Mouse (Mus musculus): ENCODE measurements around the gene Sec31a. TPM values are rescaled to one million over a fixed set of nuclear protein-coding genes. Genes with fewer than 3 reads are reported as not detected.

The Sec31a gene
- polyA plus RNA-seq, 1 experiment from 2014 or later, result 92.2 TPM

- WGBS, result 65% methylated on average over 10 of the region's 10 CpGs
- Histone ChIP-seq H3K4me2 (no peak overlapping the region), H3K27me3 (ENCODE audit: control insufficient read depth, insufficient read depth, low read length) (no peaks in the 10 kb centered on the region), H3K9ac (ENCODE audit: low read length) (no peak overlapping the region), H3K27ac (ENCODE audit: low read depth, low read length) (no peak overlapping the region), H3K9me3 (ENCODE audit: control insufficient read depth, low read length) (no peaks in the 10 kb centered on the region), H3K4me3 (ENCODE audit: low read depth, low read length) (no peak overlapping the region), H3K36me3 (ENCODE audit: control insufficient read depth, insufficient read depth, low read length) (no peaks in the 10 kb centered on the region), H3K4me1 (ENCODE audit: control insufficient read depth, insufficient read depth, low read length) (peaks cover 4% of the 10 kb centered on the region; the same call in 1 of the 2 replicates)
- ATAC-seq (ENCODE audit: low FRiP score) (peak; percentile 73), DNase-seq (ENCODE audit: low spot score, missing footprints) (no peak)
Observed at GRCm38 (mm10) chr5:100349287-100350215, 66.5 kb downstream of the Sec31a start.

- Histone ChIP-seq H3K9ac (ENCODE audit: low read length) (no peak overlapping the region), H3K4me2 (no peak overlapping the region), H3K27me3 (ENCODE audit: control insufficient read depth, insufficient read depth, low read length) (no peaks in the 10 kb centered on the region), H3K9me3 (ENCODE audit: control insufficient read depth, low read length) (no peaks in the 10 kb centered on the region), H3K27ac (ENCODE audit: low read depth, low read length) (no peak overlapping the region), H3K4me3 (ENCODE audit: low read depth, low read length) (no peak overlapping the region), H3K36me3 (ENCODE audit: control insufficient read depth, insufficient read depth, low read length) (no peaks in the 10 kb centered on the region), H3K4me1 (ENCODE audit: control insufficient read depth, insufficient read depth, low read length) (peaks cover 4% of the 10 kb centered on the region; the same call in 1 of the 2 replicates)
- 85% methylated on average over 1 of the region's 1 CpGs for WGBS
- DNase-seq (ENCODE audit: low spot score, missing footprints) (no peak), ATAC-seq (ENCODE audit: low FRiP score) (no peak)
Observed at GRCm38 (mm10) chr5:100345118-100345517, 70.9 kb downstream of the Sec31a start.

GRCm38 (mm10) chr5:100343087-100343486 is 72.9 kb downstream of the Sec31a start:
- Histone ChIP-seq H3K36me3 (ENCODE audit: control insufficient read depth, insufficient read depth, low read length) (no peaks in the 10 kb centered on the region), H3K9ac (ENCODE audit: low read length) (no peak overlapping the region), H3K4me1 (ENCODE audit: control insufficient read depth, insufficient read depth, low read length) (no peaks in the 10 kb centered on the region), H3K27me3 (ENCODE audit: control insufficient read depth, insufficient read depth, low read length) (no peaks in the 10 kb centered on the region), H3K4me3 (ENCODE audit: low read depth, low read length) (no peak overlapping the region), H3K9me3 (ENCODE audit: control insufficient read depth, low read length) (no peaks in the 10 kb centered on the region), H3K27ac (ENCODE audit: low read depth, low read length) (no peak overlapping the region), H3K4me2 (no peak overlapping the region)
- DNase-seq (ENCODE audit: low spot score, missing footprints) (no peak), ATAC-seq (ENCODE audit: low FRiP score) (no peak)
- 31% methylated on average over 6 of the region's 6 CpGs for WGBS

GRCm38 (mm10) chr5:100342422-100342821 is 73.6 kb downstream of the Sec31a start:
- Histone ChIP-seq H3K27ac (ENCODE audit: low read depth, low read length) (no peak overlapping the region), H3K9ac (ENCODE audit: low read length) (no peak overlapping the region), H3K4me3 (ENCODE audit: low read depth, low read length) (no peak overlapping the region), H3K9me3 (ENCODE audit: control insufficient read depth, low read length) (no peaks in the 10 kb centered on the region), H3K4me2 (no peak overlapping the region), H3K36me3 (ENCODE audit: control insufficient read depth, insufficient read depth, low read length) (no peaks in the 10 kb centered on the region), H3K4me1 (ENCODE audit: control insufficient read depth, insufficient read depth, low read length) (no peaks in the 10 kb centered on the region), H3K27me3 (ENCODE audit: control insufficient read depth, insufficient read depth, low read length) (no peaks in the 10 kb centered on the region)
- 77% methylated on average over 6 of the region's 6 CpGs for WGBS
- no peak for DNase-seq (ENCODE audit: low spot score, missing footprints)
- no peak for ATAC-seq (ENCODE audit: low FRiP score)

- Histone ChIP-seq H3K27me3 (ENCODE audit: control insufficient read depth, insufficient read depth, low read length) (no peaks in the 10 kb centered on the region), H3K36me3 (ENCODE audit: control insufficient read depth, insufficient read depth, low read length) (no peaks in the 10 kb centered on the region), H3K4me2 (no peak overlapping the region), H3K9ac (ENCODE audit: low read length) (no peak overlapping the region), H3K27ac (ENCODE audit: low read depth, low read length) (no peak overlapping the region), H3K4me3 (ENCODE audit: low read depth, low read length) (no peak overlapping the region), H3K9me3 (ENCODE audit: control insufficient read depth, low read length) (no peaks in the 10 kb centered on the region), H3K4me1 (ENCODE audit: control insufficient read depth, insufficient read depth, low read length) (no peaks in the 10 kb centered on the region)
- WGBS, result 84% methylated on average over 7 of the region's 7 CpGs
- no peak for DNase-seq (ENCODE audit: low spot score, missing footprints)
- no peak for ATAC-seq (ENCODE audit: low FRiP score)
Observed at GRCm38 (mm10) chr5:100341042-100341441, 75.0 kb downstream of the Sec31a start.

GRCm38 (mm10) chr5:100337852-100338251 is 78.2 kb downstream of the Sec31a start:
- Histone ChIP-seq H3K9ac (ENCODE audit: low read length) (no peak overlapping the region), H3K4me1 (ENCODE audit: control insufficient read depth, insufficient read depth, low read length) (no peaks in the 10 kb centered on the region), H3K36me3 (ENCODE audit: control insufficient read depth, insufficient read depth, low read length) (no peaks in the 10 kb centered on the region), H3K27ac (ENCODE audit: low read depth, low read length) (no peak overlapping the region), H3K9me3 (ENCODE audit: control insufficient read depth, low read length) (no peaks in the 10 kb centered on the region), H3K4me2 (no peak overlapping the region), H3K27me3 (ENCODE audit: control insufficient read depth, insufficient read depth, low read length) (no peaks in the 10 kb centered on the region), H3K4me3 (ENCODE audit: low read depth, low read length) (no peak overlapping the region)
- 85% methylated on average over 4 of the region's 4 CpGs for WGBS
- no peak for DNase-seq (ENCODE audit: low spot score, missing footprints)
- 0 out of 2 replicates have a peak, but pooled peaks have one; percentile 9 for ATAC-seq (ENCODE audit: low FRiP score)

- H3K4me2 ChIP-seq, result no peak overlapping the region
- H3K36me3 ChIP-seq (ENCODE audit: control insufficient read depth, insufficient read depth, low read length), result no peaks in the 10 kb centered on the region
- H3K9me3 ChIP-seq (ENCODE audit: control insufficient read depth, low read length), result no peaks in the 10 kb centered on the region
- 87% methylated on average over 7 of the region's 7 CpGs for WGBS
- no peak for DNase-seq (ENCODE audit: low spot score, missing footprints)
- H3K9ac ChIP-seq (ENCODE audit: low read length), result no peak overlapping the region
- no peak overlapping the region for H3K27ac ChIP-seq (ENCODE audit: low read depth, low read length)
- no peak overlapping the region for H3K4me3 ChIP-seq (ENCODE audit: low read depth, low read length)
- ATAC-seq (ENCODE audit: low FRiP score), result no peak
- no peaks in the 10 kb centered on the region for H3K27me3 ChIP-seq (ENCODE audit: control insufficient read depth, insufficient read depth, low read length)
- no peaks in the 10 kb centered on the region for H3K4me1 ChIP-seq (ENCODE audit: control insufficient read depth, insufficient read depth, low read length)
Observed at GRCm38 (mm10) chr5:100336876-100337275, 79.2 kb downstream of the Sec31a start.

GRCm38 (mm10) chr5:100335581-100336080 is 80.4 kb downstream of the Sec31a start:
- Histone ChIP-seq H3K9ac (ENCODE audit: low read length) (no peak overlapping the region), H3K4me1 (ENCODE audit: control insufficient read depth, insufficient read depth, low read length) (no peaks in the 10 kb centered on the region), H3K4me3 (ENCODE audit: low read depth, low read length) (no peak overlapping the region), H3K27ac (ENCODE audit: low read depth, low read length) (no peak overlapping the region), H3K4me2 (no peak overlapping the region), H3K36me3 (ENCODE audit: control insufficient read depth, insufficient read depth, low read length) (no peaks in the 10 kb centered on the region), H3K27me3 (ENCODE audit: control insufficient read depth, insufficient read depth, low read length) (no peaks in the 10 kb centered on the region), H3K9me3 (ENCODE audit: control insufficient read depth, low read length) (no peaks in the 10 kb centered on the region)
- DNase-seq (ENCODE audit: low spot score, missing footprints) (no peak), ATAC-seq (ENCODE audit: low FRiP score) (no peak)
- 95% methylated on average over 5 of the region's 5 CpGs for WGBS

- no peaks in the 10 kb centered on the region for H3K36me3 ChIP-seq (ENCODE audit: control insufficient read depth, insufficient read depth, low read length)
- ATAC-seq (ENCODE audit: low FRiP score), result no peak
- WGBS, result 53% methylated on average over 6 of the region's 6 CpGs
- DNase-seq (ENCODE audit: low spot score, missing footprints), result no peak
- H3K27me3 ChIP-seq (ENCODE audit: control insufficient read depth, insufficient read depth, low read length), result no peaks in the 10 kb centered on the region
- H3K27ac ChIP-seq (ENCODE audit: low read depth, low read length), result no peak overlapping the region
- no peak overlapping the region for H3K4me2 ChIP-seq
- H3K4me1 ChIP-seq (ENCODE audit: control insufficient read depth, insufficient read depth, low read length), result no peaks in the 10 kb centered on the region
- no peaks in the 10 kb centered on the region for H3K9me3 ChIP-seq (ENCODE audit: control insufficient read depth, low read length)
- H3K9ac ChIP-seq (ENCODE audit: low read length), result no peak overlapping the region
- no peak overlapping the region for H3K4me3 ChIP-seq (ENCODE audit: low read depth, low read length)
Observed at GRCm38 (mm10) chr5:100334686-100335085, 81.3 kb downstream of the Sec31a start.

Measured in midbrain, embryonic 11.5 days (tissue).